Mouse (Mus musculus): Measurements from ENCODE around the gene Tgfbr3. TPM values are rescaled to one million over a fixed set of nuclear protein-coding genes. Genes with fewer than 3 reads are reported as not detected.
A peak's percentile ranks its signal among the peaks of the same experiment; 100 is the strongest.

The Tgfbr3 gene
- polyA plus RNA-seq, 1 experiment from 2014 or later = 38.2 TPM

DNA sequence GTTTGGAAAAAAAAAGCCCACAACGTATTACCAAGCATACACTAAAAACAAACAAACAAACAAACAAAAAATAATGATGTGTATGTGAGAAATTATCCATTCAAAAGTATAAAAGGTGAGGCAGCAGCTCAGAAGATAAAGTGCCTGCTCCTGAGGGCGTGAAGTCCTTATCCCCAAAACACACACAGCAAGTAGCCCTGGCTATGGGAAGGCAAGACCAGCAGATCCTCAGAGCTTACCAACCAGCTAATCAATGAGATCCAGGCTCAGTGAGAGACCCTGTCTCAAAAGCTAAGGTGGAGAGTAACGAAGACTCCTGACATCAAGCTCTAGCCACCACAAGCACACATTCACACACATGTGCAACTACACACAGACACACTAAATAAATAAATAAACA, 70.8 kb downstream of the Tgfbr3 start:
- Histone ChIP-seq H3K4me3 (ENCODE audit: low read depth, low read length) (no peak overlapping the region), H3K27ac (ENCODE audit: low read depth, low read length) (no peak overlapping the region), H3K9me3 (ENCODE audit: control insufficient read depth, low read length) (no peaks in the 10 kb centered on the region), H3K9ac (ENCODE audit: low read depth, low read length) (no peak overlapping the region), H3K4me1 (replicated peaks; ENCODE audit: control insufficient read depth, insufficient read depth, low read length) (peaks cover 50% of the 10 kb centered on the region), H3K4me2 (no peak overlapping the region), H3K36me3 (ENCODE audit: control insufficient read depth, insufficient read depth, low read length) (no peaks in the 10 kb centered on the region), H3K27me3 (replicated peaks; ENCODE audit: control insufficient read depth, insufficient read depth, low read length) (no peaks in the 10 kb centered on the region)
- WGBS = 66% methylated on average over 3 of the region's 3 CpGs
- DNase-seq (ENCODE audit: low spot score) (no peak), ATAC-seq (replicated peaks; ENCODE audit: low FRiP score) (peak; percentile 83)

DNA sequence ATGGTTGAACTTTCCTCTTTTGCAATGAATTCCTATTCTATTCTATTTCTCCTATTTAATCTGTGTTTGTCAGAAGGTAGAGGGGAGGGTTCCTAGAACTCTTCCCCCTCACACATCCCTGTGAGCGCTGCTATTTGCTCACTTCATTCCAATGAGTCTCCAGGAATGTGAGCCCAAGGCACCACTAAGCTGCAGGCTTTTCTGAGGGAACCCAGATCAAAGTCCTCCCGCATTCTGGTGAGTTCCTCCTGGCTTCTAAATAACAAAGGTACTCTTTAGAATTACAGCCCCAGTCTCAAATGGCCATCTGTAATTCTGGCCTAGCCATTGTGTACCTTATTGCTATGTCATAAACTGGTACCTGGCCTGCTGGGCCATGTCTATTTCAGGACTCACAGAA, 72.3 kb downstream of the Tgfbr3 start:
- no peaks in the 10 kb centered on the region for H3K36me3 ChIP-seq (ENCODE audit: control insufficient read depth, insufficient read depth, low read length)
- ATAC-seq (replicated peaks; ENCODE audit: low FRiP score) (no peak), DNase-seq (ENCODE audit: low spot score) (no peak)
- no peaks in the 10 kb centered on the region for H3K27me3 ChIP-seq (replicated peaks; ENCODE audit: control insufficient read depth, insufficient read depth, low read length)
- H3K4me2 ChIP-seq = no peak overlapping the region
- no peak overlapping the region for H3K9ac ChIP-seq (ENCODE audit: low read depth, low read length)
- no peak overlapping the region for H3K27ac ChIP-seq (ENCODE audit: low read depth, low read length)
- 73% methylated on average over 2 of the region's 2 CpGs for WGBS
- no peaks in the 10 kb centered on the region for H3K9me3 ChIP-seq (ENCODE audit: control insufficient read depth, low read length)
- H3K4me3 ChIP-seq (ENCODE audit: low read depth, low read length) = no peak overlapping the region
- peaks cover 37% of the 10 kb centered on the region for H3K4me1 ChIP-seq (replicated peaks; ENCODE audit: control insufficient read depth, insufficient read depth, low read length)

DNA sequence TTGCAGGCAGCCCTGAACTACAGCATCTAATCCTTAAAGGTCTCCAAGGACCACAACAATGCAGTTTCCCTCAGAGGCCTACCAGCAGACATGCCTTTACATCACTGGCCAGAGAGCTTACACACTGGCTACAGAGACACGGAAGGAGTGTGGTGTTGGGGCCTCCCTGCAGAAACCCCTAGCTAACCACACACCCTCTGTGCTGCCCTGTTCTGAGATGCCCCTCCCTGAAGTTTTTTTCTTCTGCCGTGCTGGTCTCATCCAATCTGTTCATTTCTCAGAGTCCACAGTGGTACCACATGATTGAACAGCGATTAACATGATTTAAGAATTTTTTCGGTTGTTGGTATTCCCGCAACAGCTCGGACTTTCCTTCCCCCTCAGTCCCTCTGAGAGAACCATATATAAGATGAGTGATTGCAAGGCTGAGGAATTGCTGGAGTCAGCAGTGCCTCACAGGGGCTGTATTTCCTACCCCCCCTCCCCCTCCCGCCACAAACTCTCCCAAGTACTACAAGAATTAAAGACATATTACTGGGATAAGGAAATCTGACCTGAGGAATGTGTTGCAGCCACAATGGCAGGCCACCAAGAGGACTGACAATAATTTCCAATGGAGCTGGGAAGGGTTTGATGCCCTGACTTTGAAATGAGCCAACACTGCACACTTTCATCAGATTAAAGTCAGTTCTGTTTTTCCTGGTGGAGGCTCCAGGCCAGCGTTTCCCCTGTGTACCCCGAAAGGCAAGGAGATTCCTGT, 75.9 kb downstream of the Tgfbr3 start:
- no peak overlapping the region for H3K9ac ChIP-seq (ENCODE audit: low read depth, low read length)
- no peaks in the 10 kb centered on the region for H3K27me3 ChIP-seq (replicated peaks; ENCODE audit: control insufficient read depth, insufficient read depth, low read length)
- no peak overlapping the region for H3K4me3 ChIP-seq (ENCODE audit: low read depth, low read length)
- H3K27ac ChIP-seq (ENCODE audit: low read depth, low read length) = no peak overlapping the region
- no peaks in the 10 kb centered on the region for H3K36me3 ChIP-seq (ENCODE audit: control insufficient read depth, insufficient read depth, low read length)
- H3K4me2 ChIP-seq = no peak overlapping the region
- WGBS = 72% methylated on average over 9 of the region's 9 CpGs
- H3K4me1 ChIP-seq (replicated peaks; ENCODE audit: control insufficient read depth, insufficient read depth, low read length) = peaks cover 23% of the 10 kb centered on the region
- no peaks in the 10 kb centered on the region for H3K9me3 ChIP-seq (ENCODE audit: control insufficient read depth, low read length)
- ATAC-seq (replicated peaks; ENCODE audit: low FRiP score) = no peak
- DNase-seq (ENCODE audit: low spot score) = no peak

- Histone ChIP-seq H3K4me2 (no peak overlapping the region), H3K4me1 (replicated peaks; ENCODE audit: control insufficient read depth, insufficient read depth, low read length) (peaks cover 11% of the 10 kb centered on the region), H3K4me3 (ENCODE audit: low read depth, low read length) (no peak overlapping the region), H3K9me3 (ENCODE audit: control insufficient read depth, low read length) (no peaks in the 10 kb centered on the region), H3K36me3 (ENCODE audit: control insufficient read depth, insufficient read depth, low read length) (no peaks in the 10 kb centered on the region; the same call in 1 of the 2 replicates), H3K27ac (ENCODE audit: low read depth, low read length) (no peak overlapping the region), H3K27me3 (replicated peaks; ENCODE audit: control insufficient read depth, insufficient read depth, low read length) (no peaks in the 10 kb centered on the region), H3K9ac (ENCODE audit: low read depth, low read length) (no peak overlapping the region)
- 85% methylated on average over 10 of the region's 10 CpGs for WGBS
- no peak for ATAC-seq (replicated peaks; ENCODE audit: low FRiP score)
- DNase-seq (ENCODE audit: low spot score) = no peak
Observed at GRCm38 (mm10) chr5:107211830-107212370, 77.5 kb downstream of the Tgfbr3 start.

- 66% methylated on average over 2 of the region's 2 CpGs for WGBS
- peak overlapping the region; percentile 52 for H3K27ac ChIP-seq (ENCODE audit: low read depth, low read length)
- DNase-seq (ENCODE audit: low spot score) = no peak
Observed at GRCm38 (mm10) chr5:107210040-107210439, 79.4 kb downstream of the Tgfbr3 start.

GRCm38 (mm10) chr5:107207911-107208310, 81.5 kb downstream of the Tgfbr3 start:
- Histone ChIP-seq H3K4me3 (ENCODE audit: low read depth, low read length) (no peak overlapping the region), H3K9ac (ENCODE audit: low read depth, low read length) (no peak overlapping the region), H3K27ac (ENCODE audit: low read depth, low read length) (no peak overlapping the region), H3K36me3 (ENCODE audit: control insufficient read depth, insufficient read depth, low read length) (peaks cover 4% of the 10 kb centered on the region; the same call in 1 of the 2 replicates), H3K4me1 (replicated peaks; ENCODE audit: control insufficient read depth, insufficient read depth, low read length) (peaks cover 13% of the 10 kb centered on the region), H3K27me3 (replicated peaks; ENCODE audit: control insufficient read depth, insufficient read depth, low read length) (no peaks in the 10 kb centered on the region), H3K9me3 (ENCODE audit: control insufficient read depth, low read length) (no peaks in the 10 kb centered on the region), H3K4me2 (no peak overlapping the region)
- no peak for DNase-seq (ENCODE audit: low spot score)
- 72% methylated on average over 5 of the region's 5 CpGs for WGBS
- peak; percentile 50 for ATAC-seq (replicated peaks; ENCODE audit: low FRiP score)

More at GRCm38 (mm10) chr5:107210040-107210439, 79.4 kb downstream of the Tgfbr3 start:
- Histone ChIP-seq H3K9me3 (ENCODE audit: control insufficient read depth, low read length) (no peaks in the 10 kb centered on the region), H3K4me2 (no peak overlapping the region), H3K9ac (ENCODE audit: low read depth, low read length) (no peak overlapping the region), H3K36me3 (ENCODE audit: control insufficient read depth, insufficient read depth, low read length) (peaks cover 4% of the 10 kb centered on the region; the same call in 1 of the 2 replicates), H3K27me3 (replicated peaks; ENCODE audit: control insufficient read depth, insufficient read depth, low read length) (no peaks in the 10 kb centered on the region), H3K4me3 (ENCODE audit: low read depth, low read length) (no peak overlapping the region), H3K4me1 (replicated peaks; ENCODE audit: control insufficient read depth, insufficient read depth, low read length) (peaks cover 10% of the 10 kb centered on the region)
- ATAC-seq (replicated peaks; ENCODE audit: low FRiP score) = peak; percentile 37; the same call in 1 of the 2 replicates

GRCm38 (mm10) chr5:107204306-107204705, 85.1 kb downstream of the Tgfbr3 start:
- no peak overlapping the region for H3K4me2 ChIP-seq
- DNase-seq (ENCODE audit: low spot score) (no peak), ATAC-seq (replicated peaks; ENCODE audit: low FRiP score) (no peak)
- H3K4me3 ChIP-seq (ENCODE audit: low read depth, low read length) = no peak overlapping the region
- H3K27ac ChIP-seq (ENCODE audit: low read depth, low read length) = no peak overlapping the region
- no peak overlapping the region for H3K9ac ChIP-seq (ENCODE audit: low read depth, low read length)
- H3K27me3 ChIP-seq (replicated peaks; ENCODE audit: control insufficient read depth, insufficient read depth, low read length) = no peaks in the 10 kb centered on the region
- H3K4me1 ChIP-seq (replicated peaks; ENCODE audit: control insufficient read depth, insufficient read depth, low read length) = peaks cover 25% of the 10 kb centered on the region
- H3K9me3 ChIP-seq (ENCODE audit: control insufficient read depth, low read length) = no peaks in the 10 kb centered on the region
- H3K36me3 ChIP-seq (ENCODE audit: control insufficient read depth, insufficient read depth, low read length) = peaks cover 4% of the 10 kb centered on the region; the same call in 1 of the 2 replicates

DNA sequence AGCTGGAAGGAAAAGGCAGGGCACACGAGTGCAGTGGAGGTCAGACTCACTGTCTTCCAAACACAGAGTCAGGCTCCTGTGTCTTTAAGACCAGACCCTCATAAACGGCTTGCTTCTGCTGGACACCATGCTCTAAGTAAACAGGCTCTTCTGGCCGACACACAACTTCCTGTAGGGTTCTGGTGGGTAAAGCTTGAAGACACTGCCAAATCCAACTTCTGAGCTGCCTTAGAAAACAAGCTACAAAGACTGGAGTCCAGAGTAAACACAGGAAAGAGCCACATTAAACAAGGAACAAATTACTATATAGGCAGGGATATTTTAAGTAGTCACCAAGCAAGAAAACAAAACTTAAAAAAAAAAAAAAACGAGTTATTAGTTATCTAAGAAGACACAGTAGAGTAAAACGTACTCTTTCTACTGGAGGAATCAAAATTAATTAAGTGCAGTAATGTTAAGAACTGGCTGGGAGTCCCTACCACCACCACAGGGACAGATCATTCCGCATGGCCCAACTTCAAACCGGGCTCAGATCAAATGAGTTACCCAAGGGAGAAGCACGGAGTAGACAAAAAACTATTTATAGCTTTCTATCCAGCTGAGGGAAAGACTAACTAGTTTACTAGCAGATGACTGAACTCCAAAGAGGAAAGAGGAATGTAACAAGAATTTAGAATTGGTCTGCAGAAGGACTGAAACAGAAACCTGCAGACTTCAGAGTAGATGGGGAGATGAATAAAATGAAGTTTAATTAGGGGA, 86.4 kb downstream of the Tgfbr3 start:
- H3K36me3 ChIP-seq (ENCODE audit: control insufficient read depth, insufficient read depth, low read length) = peaks cover 4% of the 10 kb centered on the region; the same call in 1 of the 2 replicates
- no peak overlapping the region for H3K4me3 ChIP-seq (ENCODE audit: low read depth, low read length)
- 33% methylated on average over 8 of the region's 8 CpGs for WGBS
- DNase-seq (ENCODE audit: low spot score) (no peak), ATAC-seq (replicated peaks; ENCODE audit: low FRiP score) (no peak)
- H3K9ac ChIP-seq (ENCODE audit: low read depth, low read length) = no peak overlapping the region
- peaks cover 25% of the 10 kb centered on the region for H3K4me1 ChIP-seq (replicated peaks; ENCODE audit: control insufficient read depth, insufficient read depth, low read length)
- no peaks in the 10 kb centered on the region for H3K9me3 ChIP-seq (ENCODE audit: control insufficient read depth, low read length)
- no peaks in the 10 kb centered on the region for H3K27me3 ChIP-seq (replicated peaks; ENCODE audit: control insufficient read depth, insufficient read depth, low read length)
- H3K27ac ChIP-seq (ENCODE audit: low read depth, low read length) = peak overlapping the region; percentile 33; the same call in 1 of the 2 replicates
- H3K4me2 ChIP-seq = no peak overlapping the region
